Comparison of ENCODE assay signal across 8 mouse cellular contexts in genomic region chr9:95844825-95845460, GRCm38 (mm10). TPM values are rescaled to one million over a fixed set of nuclear protein-coding genes. Genes with fewer than 3 reads are reported as not detected.
DNase-seq lines count a peak whose midpoint lies in the region; ATAC-seq and TF ChIP-seq lines count a peak whose summit lies in the region.

TSS of gene Pls1 (minus strand) at chr9:95845311.

- H3K27ac ChIP-seq in cortical plate, adult 2 months (ENCODE audit: insufficient read depth, low read length): no peak within 1 kb of the TSS

- TF ChIP-seq CTCF in cortical plate, adult 2 months (IDR thresholded peaks at IDR 0.05; ENCODE audit: extremely low read depth, insufficient read depth, low read length): no peak

- TF ChIP-seq POLR2A in cortical plate, adult 2 months (IDR thresholded peaks at IDR 0.05; ENCODE audit: extremely low read depth, insufficient read depth, low read length): no peak; the same call in 1 of the 2 replicates

- H3K4me1 ChIP-seq in cortical plate, adult 2 months (ENCODE audit: control insufficient read depth, insufficient read depth, low read length): no peaks in the 10 kb centered on the region

- H3K4me3 ChIP-seq in cortical plate, adult 2 months (ENCODE audit: insufficient read depth, low read length): peak within 1 kb of the TSS; percentile 70

- ATAC-seq in activated CD4-positive, CD25-positive, alpha-beta regulatory T cell, adult 4 months: peak; percentile 69
- ATAC-seq in inflammation-experienced regulatory T-cells, adult 6 months: peak; percentile 78
- peak; percentile 66 for ATAC-seq in megakaryocyte, adult 5-6 weeks (ENCODE audit: poor library complexity, severe bottlenecking)

- DNase-seq in gastrocnemius, postnatal 25 days: peak; percentile 57
- DNase-seq in left cerebral cortex, adult 8-10 months (ENCODE audit: low spot score in 2 of 2): peak; percentile 80 to 97
- DNase-seq in right cerebral cortex, adult 2 months (ENCODE audit: low spot score in 2 of 2): peak; percentile 93 to 96
- DNase-seq in urinary bladder, adult 2 months (ENCODE audit: low spot score): peak; percentile 86

RNA-seq across cellular contexts. Expression of gene Pls1, which starts in this region (rescaled TPM):
- polyA plus RNA-seq in activated CD4-positive, CD25-positive, alpha-beta regulatory T cell, adult 4 months (2017; shearing (Covaris generic)): under 1 TPM; 0.28 to 0.63 TPM
- 5.8 and 6.2 TPM in 2 replicates for polyA plus RNA-seq in cortical plate, adult 2 months (2012; rRNA removed)
- not detected for total RNA-seq in gastrocnemius, postnatal 25 days (2021)
- polyA plus RNA-seq in inflammation-experienced regulatory T-cells, adult 6 months (2017; shearing (Covaris generic)): 1 to 10 TPM in 1 of 3 experiments, under 1 TPM in 2; 0.41 to 1.1 (median 0.55) TPM
- 10 to 100 TPM; 16.0 to 19.6 (median 16.9) TPM for total RNA-seq in left cerebral cortex, adult 8-10 months (2022)
- 0.05 TPM in 1 of 2 replicates, not detected in the other for total RNA-seq in megakaryocyte, adult 5-6 weeks (2015)
- total RNA-seq in megakaryocyte, adult 5-6 weeks (2017): 0.07 TPM in 1 of 2 replicates, not detected in the other
- polyA plus RNA-seq in urinary bladder, adult 2 months (2012; rRNA removed): 1.9 and 2.4 TPM in 2 replicates

Comparison
In these comparisons a context has a peak if more than half of its experiments do, and no peak if none do; other contexts are left out.
1. RNA of gene Pls1 (total RNA-seq): 16.0 to 19.6 TPM in left cerebral cortex, adult 8-10 months; 0.05 to 0.07 TPM in megakaryocyte, adult 5-6 weeks and not detected in gastrocnemius, postnatal 25 days; every median in the first group is over 10 times any median in the second.
2. Peak in ATAC-seq in activated CD4-positive, CD25-positive, alpha-beta regulatory T cell, adult 4 months; RNA of the gene not detected or under 1 TPM.
3. Peak in DNase-seq in gastrocnemius, postnatal 25 days; RNA of the gene not detected or under 1 TPM.
4. Peak in ATAC-seq in megakaryocyte, adult 5-6 weeks; RNA of the gene not detected or under 1 TPM.
5. Peak in every context shown above with its lines, with median percentiles within 50 percentile points of each other: ATAC-seq and DNase-seq.